In the genomic region with DNA sequence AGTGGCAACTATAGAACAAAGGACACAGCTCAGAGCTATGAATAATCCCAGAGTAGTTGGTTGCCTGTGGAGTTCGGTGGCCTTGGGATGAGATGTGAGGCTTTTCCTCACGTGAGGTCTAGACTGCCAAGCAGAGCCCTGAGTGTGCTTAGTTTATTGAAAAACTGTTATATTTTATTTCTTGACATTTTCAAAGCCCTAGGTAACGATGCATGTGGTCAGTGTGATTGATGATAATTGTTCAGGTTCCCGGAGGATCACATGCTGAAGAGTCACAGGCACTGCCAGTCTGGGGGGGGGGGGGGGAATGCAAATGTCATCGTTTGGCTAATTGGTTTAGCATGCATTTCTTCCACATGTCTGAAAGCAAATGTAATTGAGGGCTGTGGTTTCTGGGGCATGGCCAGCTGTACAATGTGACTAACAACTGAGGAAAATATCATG, we compare ENCODE assay signal across 13 mouse cellular contexts.
DNase-seq lines count a peak whose midpoint lies in the region; ATAC-seq and TF ChIP-seq lines count a peak whose summit lies in the region.
"Had no signal": no experiment of that assay in that cellular context is flagged by ENCODE, and none has a peak within 500 bp of the region (broad histone marks: within the 10 kb centered on the region; RNA-seq: fewer than 3 reads in every experiment).

No protein-coding gene starts in this region.

- no peaks in the 10 kb centered on the region for H3K36me3 ChIP-seq in forebrain, embryonic 12.5 days (replicated peaks)
- no peaks in the 10 kb centered on the region for H3K36me3 ChIP-seq in forebrain, postnatal 0 days (ENCODE audit: insufficient read depth)
- no peaks in the 10 kb centered on the region for H3K36me3 ChIP-seq in hindbrain, embryonic 15.5 days
- H3K36me3 ChIP-seq: kidney, embryonic 15.5 days; limb, embryonic 12.5 days had no signal

- no peak overlapping the region for H3K27ac ChIP-seq in forebrain, embryonic 12.5 days
- no peak overlapping the region for H3K27ac ChIP-seq in forebrain, postnatal 0 days (ENCODE audit: low read depth, low read length)
- H3K27ac ChIP-seq in hindbrain, embryonic 15.5 days (replicated peaks): no peak overlapping the region
- H3K27ac ChIP-seq: kidney, embryonic 15.5 days; limb, embryonic 12.5 days had no signal

- WGBS in forebrain, embryonic 12.5 days: 37% methylated on average over 5 of the region's 5 CpGs
- WGBS in forebrain, postnatal 0 days: 24% methylated on average over 5 of the region's 5 CpGs
- 24% methylated on average over 5 of the region's 5 CpGs for WGBS in hindbrain, embryonic 15.5 days

- ATAC-seq in forebrain, embryonic 12.5 days (ENCODE audit: low FRiP score): peak; percentile 65; the same call in 1 of the 2 replicates
- no peak for ATAC-seq in forebrain, postnatal 0 days
- peak; percentile 79 for ATAC-seq in hindbrain, embryonic 15.5 days (ENCODE audit: low FRiP score, low read depth)

- H3K4me2 ChIP-seq in forebrain, embryonic 12.5 days: no peak overlapping the region
- no peak overlapping the region for H3K4me2 ChIP-seq in forebrain, postnatal 0 days (ENCODE audit: low read depth)
- no peak overlapping the region for H3K4me2 ChIP-seq in hindbrain, embryonic 15.5 days
- H3K4me2 ChIP-seq: kidney, embryonic 15.5 days; limb, embryonic 12.5 days had no signal

- no peak for DNase-seq in forebrain, postnatal 0 days
- peak; percentile 63 for DNase-seq in 3T3-L1 (ENCODE audit: low read depth, low spot score)
- DNase-seq in brain, embryonic 14.5 days (ENCODE audit: low read depth): peak; percentile 72
- no peak for DNase-seq in spleen, postnatal 14 days (ENCODE audit: low spot score in 2 of 2)
- no peak for DNase-seq in c-Kit-positive CD71-positive TER-119-positive erythroid progenitor cells, embryonic 14.5 days (ENCODE audit: low spot score)
- DNase-seq in heart, postnatal 4 days: no peak
- DNase-seq: adrenal gland, postnatal 25 days; cerebellum, adult 18-20 months; lung, adult 18-20 months had no signal

- H3K9me3 ChIP-seq in forebrain, embryonic 12.5 days: no peaks in the 10 kb centered on the region
- H3K9me3 ChIP-seq in forebrain, postnatal 0 days (ENCODE audit: low read length): no peaks in the 10 kb centered on the region
- H3K9me3 ChIP-seq in hindbrain, embryonic 15.5 days: no peaks in the 10 kb centered on the region
- H3K9me3 ChIP-seq: kidney, embryonic 15.5 days; limb, embryonic 12.5 days had no signal

- no peak for TF ChIP-seq CTCF in forebrain, postnatal 0 days (IDR thresholded peaks at IDR 0.05; ENCODE audit: low read depth)
- TF ChIP-seq CTCF in brain, embryonic 14.5 days (IDR thresholded peaks at IDR 0.05; ENCODE audit: borderline replicate concordance, extremely low read depth, insufficient read depth, insufficient read length): no peak

- H3K4me1 ChIP-seq in forebrain, embryonic 12.5 days: no peaks in the 10 kb centered on the region; the same call in 1 of the 2 replicates
- H3K4me1 ChIP-seq in forebrain, postnatal 0 days (ENCODE audit: insufficient read depth): no peaks in the 10 kb centered on the region
- H3K4me1 ChIP-seq in hindbrain, embryonic 15.5 days (replicated peaks): no peaks in the 10 kb centered on the region
- H3K4me1 ChIP-seq: kidney, embryonic 15.5 days; limb, embryonic 12.5 days had no signal

- H3K27me3 ChIP-seq in forebrain, embryonic 12.5 days: no peaks in the 10 kb centered on the region
- H3K27me3 ChIP-seq in forebrain, postnatal 0 days (ENCODE audit: insufficient read depth, low read length): no peaks in the 10 kb centered on the region
- no peaks in the 10 kb centered on the region for H3K27me3 ChIP-seq in hindbrain, embryonic 15.5 days
- H3K27me3 ChIP-seq: kidney, embryonic 15.5 days; limb, embryonic 12.5 days had no signal

- H3K9ac ChIP-seq in forebrain, embryonic 12.5 days: no peak overlapping the region
- no peak overlapping the region for H3K9ac ChIP-seq in forebrain, postnatal 0 days
- H3K9ac ChIP-seq in hindbrain, embryonic 15.5 days: no peak overlapping the region
- H3K9ac ChIP-seq: kidney, embryonic 15.5 days; limb, embryonic 12.5 days had no signal

- H3K4me3 ChIP-seq in forebrain, embryonic 12.5 days (replicated peaks): no peak overlapping the region
- no peak overlapping the region for H3K4me3 ChIP-seq in forebrain, postnatal 0 days (ENCODE audit: low read depth, low read length)
- no peak overlapping the region for H3K4me3 ChIP-seq in hindbrain, embryonic 15.5 days
- H3K4me3 ChIP-seq: kidney, embryonic 15.5 days; limb, embryonic 12.5 days had no signal

- no peak for TF ChIP-seq POLR2A in brain, embryonic 14.5 days (IDR thresholded peaks at IDR 0.05; ENCODE audit: borderline replicate concordance, extremely low read depth, insufficient read depth, insufficient read length, poor library complexity, severe bottlenecking)

Comparison
In these comparisons a context has a peak if more than half of its experiments do, and no peak if none do; other contexts are left out.
1. DNase-seq: peak in 3T3-L1 (single experiment) and brain, embryonic 14.5 days (single experiment); none in forebrain, postnatal 0 days (single experiment), spleen, postnatal 14 days (0 of 2), c-Kit-positive CD71-positive TER-119-positive erythroid progenitor cells, embryonic 14.5 days (single experiment) and heart, postnatal 4 days (single experiment).